Mouse (Mus musculus): Measurements from ENCODE around the gene Igf1.

The Igf1 gene

GRCm38 (mm10) chr10:87895351-87895750 lies 37.3 kb downstream of the Igf1 start:
- no peak for DNase-seq (ENCODE audit: low spot score in 2 of 2)

- no peak for DNase-seq (ENCODE audit: low spot score in 2 of 2)
Observed at GRCm38 (mm10) chr10:87897331-87897730, 39.3 kb downstream of the Igf1 start.

GRCm38 (mm10) chr10:87898826-87899225 lies 40.8 kb downstream of the Igf1 start:
- no peak for DNase-seq (ENCODE audit: low spot score in 2 of 2)

GRCm38 (mm10) chr10:87901916-87902315 lies 43.9 kb downstream of the Igf1 start:
- no peak for DNase-seq (ENCODE audit: low spot score in 2 of 2)

- DNase-seq (ENCODE audit: low spot score in 2 of 2), result no peak
Observed at GRCm38 (mm10) chr10:87904324-87904723, 46.3 kb downstream of the Igf1 start.

GRCm38 (mm10) chr10:87905087-87905486 lies 47.0 kb downstream of the Igf1 start:
- no peak for DNase-seq (ENCODE audit: low spot score in 2 of 2)

GRCm38 (mm10) chr10:87906121-87906520 lies 48.1 kb downstream of the Igf1 start:
- no peak for DNase-seq (ENCODE audit: low spot score in 2 of 2)

GRCm38 (mm10) chr10:87906757-87907307 lies 48.8 kb downstream of the Igf1 start:
- no peak for DNase-seq (ENCODE audit: low spot score in 2 of 2)

GRCm38 (mm10) chr10:87913852-87914251 lies 55.8 kb downstream of the Igf1 start:
- DNase-seq (ENCODE audit: low spot score in 2 of 2), result no peak

- DNase-seq (ENCODE audit: low spot score in 2 of 2), result no peak
Observed at GRCm38 (mm10) chr10:87914932-87915331, 56.9 kb downstream of the Igf1 start.

GRCm38 (mm10) chr10:87915782-87916181 lies 57.7 kb downstream of the Igf1 start:
- DNase-seq (ENCODE audit: low spot score in 2 of 2), result no peak

- no peak for DNase-seq (ENCODE audit: low spot score in 2 of 2)
Observed at GRCm38 (mm10) chr10:87922263-87922662, 64.2 kb downstream of the Igf1 start.

GRCm38 (mm10) chr10:87926564-87926963 lies 68.5 kb downstream of the Igf1 start:
- no peak for DNase-seq (ENCODE audit: low spot score in 2 of 2)

- DNase-seq (ENCODE audit: low spot score in 2 of 2), result no peak
Observed at GRCm38 (mm10) chr10:87927131-87927609, 69.1 kb downstream of the Igf1 start.

GRCm38 (mm10) chr10:87948192-87948591 lies 90.1 kb downstream of the Igf1 start:
- DNase-seq (ENCODE audit: low spot score in 2 of 2), result no peak

- no peak for DNase-seq (ENCODE audit: low spot score in 2 of 2)
Observed at GRCm38 (mm10) chr10:87971536-87971935, 113.5 kb downstream of the Igf1 start.

GRCm38 (mm10) chr10:87973911-87974631 lies 116.0 kb downstream of the Igf1 start:
- no peak for DNase-seq (ENCODE audit: low spot score in 2 of 2)

GRCm38 (mm10) chr10:87985375-87985774 lies 127.3 kb downstream of the Igf1 start:
- DNase-seq (ENCODE audit: low spot score in 2 of 2), result no peak

- no peak for DNase-seq (ENCODE audit: low spot score in 2 of 2)
Observed at GRCm38 (mm10) chr10:87986201-87986600, 128.1 kb downstream of the Igf1 start.
